Mouse (Mus musculus): Measurements from ENCODE around the gene Gm16368. TPM values are rescaled to one million over a fixed set of nuclear protein-coding genes. Genes with fewer than 3 reads are reported as not detected.
"Not testable (repeated sequence)": the region's sequence is repeated elsewhere in the genome, so short reads cannot be mapped to it uniquely, and the experiment has no call there.

The Gm16368 gene
- polyA plus RNA-seq (2012; fragmentation: generic; extraction: Trizol), result not detected
- long read RNA-seq, experiment 1, result 0 reads
- long read RNA-seq, experiment 2, result 0 reads

- H3ac ChIP-seq (ENCODE audit: control insufficient read depth, insufficient read length, low read depth); H3K79me2 ChIP-seq (ENCODE audit: control insufficient read depth, insufficient read depth); H3K79me3 ChIP-seq (ENCODE audit: low read depth); H3K36me3 ChIP-seq (ENCODE audit: control insufficient read depth, insufficient read depth); H3K27me3 ChIP-seq (ENCODE audit: control insufficient read depth, insufficient read depth, insufficient read length); H3K4me3 ChIP-seq (ENCODE audit: insufficient read depth, poor library complexity, severe bottlenecking): not testable (repeated sequence)
Observed at GRCm38 (mm10) chr12:88083397-88083796, at the start of gene Gm16368. Gene Gm16368 (plus strand): TSS chr12:88083697.

GRCm38 (mm10) chr12:88039062-88039461 is 44.4 kb upstream of the Gm16368 start:
- H3K79me2 ChIP-seq (ENCODE audit: control insufficient read depth, insufficient read depth); H3ac ChIP-seq (ENCODE audit: control insufficient read depth, insufficient read length, low read depth); H3K4me3 ChIP-seq (ENCODE audit: insufficient read depth, poor library complexity, severe bottlenecking); H3K27me3 ChIP-seq (ENCODE audit: control insufficient read depth, insufficient read depth, insufficient read length); H3K36me3 ChIP-seq (ENCODE audit: control insufficient read depth, insufficient read depth); H3K79me3 ChIP-seq (ENCODE audit: low read depth): not testable (repeated sequence)

GRCm38 (mm10) chr12:88039703-88040102 is 43.8 kb upstream of the Gm16368 start:
- not testable (repeated sequence) for H3K4me3 ChIP-seq (ENCODE audit: insufficient read depth, poor library complexity, severe bottlenecking); H3K79me3 ChIP-seq (ENCODE audit: low read depth); H3K36me3 ChIP-seq (ENCODE audit: control insufficient read depth, insufficient read depth); H3K79me2 ChIP-seq (ENCODE audit: control insufficient read depth, insufficient read depth); H3ac ChIP-seq (ENCODE audit: control insufficient read depth, insufficient read length, low read depth); H3K27me3 ChIP-seq (ENCODE audit: control insufficient read depth, insufficient read depth, insufficient read length)

GRCm38 (mm10) chr12:88045226-88045625 is 38.3 kb upstream of the Gm16368 start:
- not testable (repeated sequence) for H3ac ChIP-seq (ENCODE audit: control insufficient read depth, insufficient read length, low read depth); H3K27me3 ChIP-seq (ENCODE audit: control insufficient read depth, insufficient read depth, insufficient read length); H3K79me3 ChIP-seq (ENCODE audit: low read depth); H3K36me3 ChIP-seq (ENCODE audit: control insufficient read depth, insufficient read depth); H3K79me2 ChIP-seq (ENCODE audit: control insufficient read depth, insufficient read depth); H3K4me3 ChIP-seq (ENCODE audit: insufficient read depth, poor library complexity, severe bottlenecking)

Other genes with a start within 250 kb of the Gm16368 start
- gene Gm2001, start 241.4 kb upstream of the Gm16368 start, polyA plus RNA-seq (2012; fragmentation: generic; extraction: Trizol), result not detected
- gene Gm2016, start 209.6 kb upstream of the Gm16368 start, polyA plus RNA-seq (2012; fragmentation: generic; extraction: Trizol), result 0.12 TPM
- gene Gm2022, start 188.3 kb upstream of the Gm16368 start, polyA plus RNA-seq (2012; fragmentation: generic; extraction: Trizol), result not detected
- gene Gm2035, start 163.8 kb upstream of the Gm16368 start, polyA plus RNA-seq (2012; fragmentation: generic; extraction: Trizol), result not detected
- 0.08 TPM for gene Gm2042, start 129.6 kb upstream of the Gm16368 start, polyA plus RNA-seq (2012; fragmentation: generic; extraction: Trizol)
- not detected for gene Gm2075, start 71.8 kb upstream of the Gm16368 start, polyA plus RNA-seq (2012; fragmentation: generic; extraction: Trizol)
- gene Gm6803, start 64.9 kb upstream of the Gm16368 start, polyA plus RNA-seq (2012; fragmentation: generic; extraction: Trizol), result not detected
- not detected for gene Gm2056, start 56.7 kb upstream of the Gm16368 start, polyA plus RNA-seq (2012; fragmentation: generic; extraction: Trizol)
- gene Gm10436, start 98.4 kb downstream of the Gm16368 start, polyA plus RNA-seq (2012; fragmentation: generic; extraction: Trizol), result 0.11 TPM
- 0.88 TPM for gene Gm8332, start 166.4 kb downstream of the Gm16368 start, polyA plus RNA-seq (2012; fragmentation: generic; extraction: Trizol)
- gene Gm5662, start 190.8 kb downstream of the Gm16368 start, polyA plus RNA-seq (2012; fragmentation: generic; extraction: Trizol), result 0.15 TPM
- gene Gm5039, start 240.3 kb downstream of the Gm16368 start, polyA plus RNA-seq (2012; fragmentation: generic; extraction: Trizol), result 0.33 TPM